Mouse (Mus musculus): Measurements from ENCODE around the gene Immp2l. TPM values are rescaled to one million over a fixed set of nuclear protein-coding genes. Genes with fewer than 3 reads are reported as not detected.

Immp2l gene
- total and polyA plus RNA-seq, 2 experiments from 2014 or later, result 9.4 to 16.6 TPM

DNA sequence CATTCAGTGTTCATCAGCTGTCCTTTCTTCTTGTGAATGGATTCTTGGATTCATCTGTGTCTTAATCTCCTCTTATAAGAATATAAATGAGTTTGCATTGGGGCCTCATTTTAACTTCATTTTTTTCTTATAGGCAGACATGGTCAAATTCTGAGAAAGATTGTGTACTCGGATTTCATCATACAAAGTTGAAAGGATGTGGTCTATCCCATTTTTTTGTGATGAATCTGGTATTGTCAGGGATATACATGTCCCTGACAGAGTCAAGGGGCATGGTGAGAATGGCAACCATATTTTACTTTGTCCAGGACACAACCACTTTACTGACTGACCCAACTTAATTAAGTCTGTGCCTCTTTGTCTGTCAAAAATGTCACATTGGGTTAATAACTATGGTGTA is 925.5 kb downstream of the Immp2l start:
- H3K9ac ChIP-seq (replicated peaks; ENCODE audit: low read length, poor library complexity, severe bottlenecking), result no peak overlapping the region
- no peaks in the 10 kb centered on the region for H3K9me3 ChIP-seq (ENCODE audit: low read length)
- no peak overlapping the region for H3K4me2 ChIP-seq (ENCODE audit: low read depth, low read length, poor library complexity, severe bottlenecking)
- H3K4me1 ChIP-seq (ENCODE audit: insufficient read depth, low read length), result no peaks in the 10 kb centered on the region
- DNase-seq (ENCODE audit: low spot score), result no peak
- TF ChIP-seq CTCF (IDR thresholded peaks at IDR 0.05), result no peak
- H3K27ac ChIP-seq (ENCODE audit: low read depth, low read length), result no peak overlapping the region
- no peaks in the 10 kb centered on the region for H3K36me3 ChIP-seq (ENCODE audit: insufficient read depth, low read length)
- 82% methylated on average over 1 of the region's 1 CpGs for WGBS
- no peaks in the 10 kb centered on the region for H3K27me3 ChIP-seq (ENCODE audit: insufficient read depth, low read length)
- ATAC-seq (ENCODE audit: low FRiP score), result no peak
- H3K4me3 ChIP-seq (ENCODE audit: low read depth, low read length), result no peak overlapping the region

DNA sequence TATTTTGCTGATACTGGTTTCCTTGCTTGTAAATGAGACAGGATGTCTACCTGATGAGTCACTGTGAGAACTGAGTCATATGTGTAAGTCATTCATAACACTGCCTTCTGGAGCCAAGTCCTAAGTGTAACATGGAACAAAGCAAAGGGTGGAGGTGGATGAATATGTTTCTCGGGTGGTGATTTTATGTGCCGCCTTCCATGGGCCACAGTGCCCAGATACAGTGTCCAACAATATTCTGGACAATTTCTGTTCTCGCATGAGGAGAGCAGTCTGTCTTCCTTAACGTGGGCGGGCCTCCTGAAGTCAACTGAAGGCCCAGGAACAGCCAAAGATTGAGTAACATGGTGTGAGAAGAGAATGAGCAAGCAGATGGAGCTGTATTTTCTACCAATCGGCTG is 926.0 kb downstream of the Immp2l start:
- 93% methylated on average over 6 of the region's 6 CpGs for WGBS
- no peak for ATAC-seq (ENCODE audit: low FRiP score)

DNA sequence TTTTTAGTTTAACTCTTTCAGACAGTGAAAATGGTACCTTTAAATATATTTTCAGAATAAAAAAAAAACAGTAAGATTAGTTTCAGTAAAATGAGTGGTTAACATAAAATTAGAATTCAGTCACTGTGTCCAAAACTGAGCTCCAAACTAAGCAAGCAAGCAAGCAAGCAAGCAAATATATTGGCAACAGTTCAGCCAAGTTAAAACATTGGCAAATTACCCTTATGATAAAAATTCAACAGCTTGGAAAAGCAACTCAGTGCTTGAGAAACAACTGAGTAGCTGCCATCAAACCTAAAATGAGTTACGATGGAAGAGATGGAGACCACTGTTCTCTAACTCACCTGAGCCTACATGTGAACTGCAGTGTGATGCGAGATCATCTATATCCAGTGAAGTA is 926.8 kb downstream of the Immp2l start:
- ATAC-seq (ENCODE audit: low FRiP score), result no peak
- no peak overlapping the region for H3K27ac ChIP-seq (ENCODE audit: low read depth, low read length)
- no peaks in the 10 kb centered on the region for H3K27me3 ChIP-seq (ENCODE audit: insufficient read depth, low read length)
- no peaks in the 10 kb centered on the region for H3K4me1 ChIP-seq (ENCODE audit: insufficient read depth, low read length)
- no peak overlapping the region for H3K9ac ChIP-seq (replicated peaks; ENCODE audit: low read length, poor library complexity, severe bottlenecking)
- no peak for TF ChIP-seq CTCF (IDR thresholded peaks at IDR 0.05)
- no peaks in the 10 kb centered on the region for H3K36me3 ChIP-seq (ENCODE audit: insufficient read depth, low read length)
- no peak for DNase-seq (ENCODE audit: low spot score)
- H3K4me3 ChIP-seq (ENCODE audit: low read depth, low read length), result no peak overlapping the region
- no peak overlapping the region for H3K4me2 ChIP-seq (ENCODE audit: low read depth, low read length, poor library complexity, severe bottlenecking)
- H3K9me3 ChIP-seq (ENCODE audit: low read length), result no peaks in the 10 kb centered on the region
- WGBS, result 91% methylated on average over 2 of the region's 2 CpGs

More for the DNA sequence above, 926.0 kb downstream of the Immp2l start:
- Histone ChIP-seq H3K9me3 (ENCODE audit: low read length) (no peaks in the 10 kb centered on the region), H3K4me3 (ENCODE audit: low read depth, low read length) (no peak overlapping the region), H3K36me3 (ENCODE audit: insufficient read depth, low read length) (no peaks in the 10 kb centered on the region), H3K27ac (ENCODE audit: low read depth, low read length) (no peak overlapping the region), H3K4me1 (ENCODE audit: insufficient read depth, low read length) (no peaks in the 10 kb centered on the region), H3K27me3 (ENCODE audit: insufficient read depth, low read length) (no peaks in the 10 kb centered on the region), H3K4me2 (ENCODE audit: low read depth, low read length, poor library complexity, severe bottlenecking) (no peak overlapping the region), H3K9ac (replicated peaks; ENCODE audit: low read length, poor library complexity, severe bottlenecking) (no peak overlapping the region)
- DNase-seq (ENCODE audit: low spot score), result no peak
- TF ChIP-seq CTCF (IDR thresholded peaks at IDR 0.05), result no peak

GRCm38 (mm10) chr12:41961038-41961437 is 937.1 kb downstream of the Immp2l start:
- Histone ChIP-seq H3K4me1 (ENCODE audit: insufficient read depth, low read length) (no peaks in the 10 kb centered on the region), H3K4me3 (ENCODE audit: low read depth, low read length) (no peak overlapping the region), H3K9me3 (ENCODE audit: low read length) (no peaks in the 10 kb centered on the region), H3K27me3 (ENCODE audit: insufficient read depth, low read length) (no peaks in the 10 kb centered on the region), H3K4me2 (ENCODE audit: low read depth, low read length, poor library complexity, severe bottlenecking) (no peak overlapping the region), H3K27ac (ENCODE audit: low read depth, low read length) (no peak overlapping the region), H3K36me3 (ENCODE audit: insufficient read depth, low read length) (no peaks in the 10 kb centered on the region), H3K9ac (replicated peaks; ENCODE audit: low read length, poor library complexity, severe bottlenecking) (no peak overlapping the region)
- ATAC-seq (ENCODE audit: low FRiP score), result no peak
- DNase-seq (ENCODE audit: low spot score), result no peak
- TF ChIP-seq CTCF (IDR thresholded peaks at IDR 0.05), result no peak
- WGBS, result 59% methylated on average over 4 of the region's 4 CpGs

GRCm38 (mm10) chr12:41991408-41991807 is 967.5 kb downstream of the Immp2l start:
- WGBS, result 95% methylated on average over 1 of the region's 1 CpGs
- no peak for DNase-seq (ENCODE audit: low spot score)

More at GRCm38 (mm10) chr12:41991408-41991807, 967.5 kb downstream of the Immp2l start:
- no peak overlapping the region for H3K27ac ChIP-seq (ENCODE audit: low read depth, low read length)
- no peak overlapping the region for H3K4me2 ChIP-seq (ENCODE audit: low read depth, low read length, poor library complexity, severe bottlenecking)
- no peak overlapping the region for H3K4me3 ChIP-seq (ENCODE audit: low read depth, low read length)
- H3K9me3 ChIP-seq (ENCODE audit: low read length), result no peaks in the 10 kb centered on the region
- H3K9ac ChIP-seq (replicated peaks; ENCODE audit: low read length, poor library complexity, severe bottlenecking), result no peak overlapping the region
- no peaks in the 10 kb centered on the region for H3K36me3 ChIP-seq (ENCODE audit: insufficient read depth, low read length)
- no peaks in the 10 kb centered on the region for H3K27me3 ChIP-seq (ENCODE audit: insufficient read depth, low read length)
- TF ChIP-seq CTCF (IDR thresholded peaks at IDR 0.05), result no peak
- no peak for ATAC-seq (ENCODE audit: low FRiP score)
- H3K4me1 ChIP-seq (ENCODE audit: insufficient read depth, low read length), result no peaks in the 10 kb centered on the region

All from midbrain, postnatal 0 days (tissue).